Mouse (Mus musculus): ENCODE measurements around the gene Rnh1. TPM values are rescaled to one million over a fixed set of nuclear protein-coding genes. Genes with fewer than 3 reads are reported as not detected.
A peak's percentile ranks its signal among the peaks of the same experiment; 100 is the strongest.

Gene Rnh1
- total and polyA plus RNA-seq, 3 experiments: 84.7 to 133 (median 95.5) TPM

GRCm38 (mm10) chr7:141122245-141122644 lies 50.4 kb downstream of the Rnh1 start, which contains the start of gene Ptdss2:
Ptdss2 (plus strand) TSS chr7:141122382.
- Histone ChIP-seq H3K27me3 (replicated peaks) (peaks cover 13% of the 10 kb centered on the region), H3K4me1 (ENCODE audit: control insufficient read depth in 1 of 2, insufficient read depth in 2 of 2) (peaks cover 0 to 3% of the 10 kb centered on the region in 2 experiments; a peak in 2 of 4 replicates), H3K79me2 (replicated peaks; ENCODE audit: control insufficient read depth, extremely low read depth, insufficient read depth, poor library complexity, severe bottlenecking) (no peaks in the 10 kb centered on the region), H3K9me3 (replicated peaks; ENCODE audit: low read length) (no peaks in the 10 kb centered on the region), H3K27ac (ENCODE audit: insufficient read depth, low read depth) (peak within 1 kb of the TSS; percentile 17; the same call in 1 of the 2 replicates), H3K9ac (ENCODE audit: insufficient read depth, low read depth) (peak within 1 kb of the TSS; percentile 32), H3K4me3 (replicated peaks in 1 of 3; ENCODE audit: low read depth in 2 of 3, low read length in 2 of 3, poor library complexity in 1 of 3) (peak within 1 kb of the TSS; percentile 63 to 79 (median 69)), H3K36me3 (replicated peaks in 1 of 2; ENCODE audit: control insufficient read depth in 1 of 2, insufficient read depth in 1 of 2, low read length in 1 of 2) (no peaks in the 10 kb centered on the region), H3K4me2 (ENCODE audit: insufficient read depth, low read depth, poor library complexity, severe bottlenecking) (peak within 1 kb of the TSS; percentile 10; the same call in 1 of the 2 replicates)
- DNase-seq (ENCODE audit: extremely low read depth): no peak
- TF ChIP-seq ZNF384 (IDR thresholded peaks at IDR 0.05; ENCODE audit: low read depth, low read length) (no peak), PAX5 (IDR thresholded peaks at IDR 0.05; ENCODE audit: low read length) (no peak), SMC3 (IDR thresholded peaks at IDR 0.05; ENCODE audit: low read depth, low read length) (no peak), POLR2A (IDR thresholded peaks at IDR 0.05; ENCODE audit: low read depth, low read length) (no peak), CHD2 (IDR thresholded peaks at IDR 0.05; ENCODE audit: low read length) (no peak), USF2 (conservative IDR thresholded peaks at IDR 0.05; ENCODE audit: low read depth, low read length) (no peak), ZMIZ1 (IDR thresholded peaks at IDR 0.05; ENCODE audit: low read depth, low read length) (no peak)
- in situ Hi-C loops (cut with MboI; ENCODE audit: low pct_ligation_motif_present, low pct_unique_long_range_greater_than_20kb, low sequenced_read_pairs) (no loop called here), dilution Hi-C loops (cut with MboI; ENCODE audit: extremely low pct_ligation_motif_present, extremely low pct_unique_long_range_greater_than_20kb, low sequenced_read_pairs) (no loop called here)

DNA sequence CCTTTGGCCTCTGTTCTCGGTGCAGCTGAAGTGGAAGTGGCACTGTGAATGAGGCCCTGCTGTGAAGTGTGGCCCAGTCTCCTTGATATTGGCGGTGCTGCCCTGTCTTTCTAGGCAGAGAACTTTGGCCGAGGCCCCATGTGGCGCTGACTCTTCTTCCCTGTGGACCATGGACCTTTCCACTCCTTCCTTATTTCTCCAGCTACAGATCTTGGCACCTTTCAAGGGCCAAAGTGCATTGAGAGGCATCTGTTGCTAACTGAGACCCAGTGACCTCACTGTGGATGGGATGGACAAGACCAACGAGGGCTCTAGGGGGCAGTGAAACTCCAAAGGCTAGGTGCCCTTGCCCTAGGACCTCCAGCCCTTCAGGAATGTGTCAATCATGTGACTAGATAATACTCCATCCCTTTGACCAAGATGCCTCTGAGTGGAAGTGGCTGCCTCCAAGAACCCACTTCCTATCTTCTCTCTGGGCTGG lies 51.6 kb downstream of the Rnh1 start:
- H3K27ac ChIP-seq (ENCODE audit: insufficient read depth, low read depth): no peak overlapping the region

DNA sequence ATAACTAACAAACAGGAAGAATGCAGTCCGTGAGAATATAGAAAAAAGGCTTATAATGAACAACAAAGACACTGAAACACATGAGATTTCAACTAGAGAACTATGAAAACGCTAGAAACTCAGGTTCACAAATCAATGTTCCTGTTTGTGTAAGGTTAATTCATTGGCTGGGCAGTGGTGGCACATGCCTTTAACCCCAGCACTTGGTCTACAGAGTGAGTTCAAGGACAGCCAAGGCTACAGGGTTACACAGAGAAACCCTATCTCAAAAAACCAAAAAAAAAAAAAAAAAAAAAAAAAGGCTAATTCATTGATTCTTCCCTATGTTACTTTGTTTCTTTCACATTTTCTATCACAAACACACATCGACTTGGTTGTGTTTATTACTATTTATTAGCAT lies 52.1 kb downstream of the Rnh1 start:
- peaks cover 0 to 3% of the 10 kb centered on the region in 2 experiments; a peak in 2 of 4 replicates for H3K4me1 ChIP-seq (ENCODE audit: control insufficient read depth in 1 of 2, insufficient read depth in 2 of 2)
- TF ChIP-seq E2F4 (IDR thresholded peaks at IDR 0.05; ENCODE audit: insufficient replicate concordance, low read depth, low read length) (no peak), ZC3H11A (IDR thresholded peaks at IDR 0.05; ENCODE audit: low read depth, low read length) (no peak), PAX5 (IDR thresholded peaks at IDR 0.05; ENCODE audit: low read length) (no peak), ZMIZ1 (IDR thresholded peaks at IDR 0.05; ENCODE audit: low read depth, low read length) (no peak), JUN (IDR thresholded peaks at IDR 0.05; ENCODE audit: insufficient read depth, low read depth, low read length) (no peak), SIN3A (IDR thresholded peaks at IDR 0.05; ENCODE audit: low read length) (no peak), MAZ (IDR thresholded peaks at IDR 0.05; ENCODE audit: low read depth, low read length) (no peak), TCF12 (IDR thresholded peaks at IDR 0.05; ENCODE audit: low read depth, low read length) (no peak), UBTF (IDR thresholded peaks at IDR 0.05; ENCODE audit: low read depth, low read length) (no peak), TBP (conservative IDR thresholded peaks at IDR 0.05; ENCODE audit: low read depth, low read length) (no peak), RAD21 (IDR thresholded peaks at IDR 0.05; ENCODE audit: low read depth, low read length) (no peak)
- H3K36me3 ChIP-seq (replicated peaks in 1 of 2; ENCODE audit: control insufficient read depth in 1 of 2, insufficient read depth in 1 of 2, low read length in 1 of 2): no peaks in the 10 kb centered on the region
- DNase-seq (ENCODE audit: extremely low read depth): no peak
- H3K4me2 ChIP-seq (ENCODE audit: insufficient read depth, low read depth, poor library complexity, severe bottlenecking): no peak overlapping the region
- no peak overlapping the region for H3K4me3 ChIP-seq (replicated peaks in 1 of 3; ENCODE audit: low read depth in 2 of 3, low read length in 2 of 3, poor library complexity in 1 of 3)
- in situ Hi-C loops (cut with MboI; ENCODE audit: low pct_ligation_motif_present, low pct_unique_long_range_greater_than_20kb, low sequenced_read_pairs): no loop called here
- H3K9me3 ChIP-seq (replicated peaks; ENCODE audit: low read length): no peaks in the 10 kb centered on the region
- H3K27ac ChIP-seq (ENCODE audit: insufficient read depth, low read depth): no peak overlapping the region
- dilution Hi-C loops (cut with MboI; ENCODE audit: extremely low pct_ligation_motif_present, extremely low pct_unique_long_range_greater_than_20kb, low sequenced_read_pairs): no loop called here
- no peak overlapping the region for H3K9ac ChIP-seq (ENCODE audit: insufficient read depth, low read depth)
- H3K27me3 ChIP-seq (replicated peaks): peaks cover 18% of the 10 kb centered on the region
- H3K79me2 ChIP-seq (replicated peaks; ENCODE audit: control insufficient read depth, extremely low read depth, insufficient read depth, poor library complexity, severe bottlenecking): no peaks in the 10 kb centered on the region

More for the DNA sequence above, 51.6 kb downstream of the Rnh1 start:
- H3K4me1 ChIP-seq (ENCODE audit: control insufficient read depth in 1 of 2, insufficient read depth in 2 of 2): peaks cover 0 to 3% of the 10 kb centered on the region in 2 experiments; a peak in 2 of 4 replicates
- H3K9ac ChIP-seq (ENCODE audit: insufficient read depth, low read depth): no peak overlapping the region
- no peaks in the 10 kb centered on the region for H3K79me2 ChIP-seq (replicated peaks; ENCODE audit: control insufficient read depth, extremely low read depth, insufficient read depth, poor library complexity, severe bottlenecking)
- no peak for DNase-seq (ENCODE audit: extremely low read depth)
- no peaks in the 10 kb centered on the region for H3K36me3 ChIP-seq (replicated peaks in 1 of 2; ENCODE audit: control insufficient read depth in 1 of 2, insufficient read depth in 1 of 2, low read length in 1 of 2)
- H3K27me3 ChIP-seq (replicated peaks): peaks cover 13% of the 10 kb centered on the region
- H3K4me3 ChIP-seq (replicated peaks in 1 of 3; ENCODE audit: low read depth in 2 of 3, low read length in 2 of 3, poor library complexity in 1 of 3): no peak overlapping the region
- TF ChIP-seq CTCF (conservative IDR thresholded peaks at IDR 0.05 in 1 of 2, IDR thresholded peaks at IDR 0.05 in 1 of 2; ENCODE audit: low read depth in 2 of 2, low read length in 2 of 2) (peak in 1 of 2 experiments; percentile 23; a peak in 1 of 4 replicates), HCFC1 (IDR thresholded peaks at IDR 0.05; ENCODE audit: low read depth, low read length) (no peak)
- no peaks in the 10 kb centered on the region for H3K9me3 ChIP-seq (replicated peaks; ENCODE audit: low read length)
- in situ Hi-C loops (cut with MboI; ENCODE audit: low pct_ligation_motif_present, low pct_unique_long_range_greater_than_20kb, low sequenced_read_pairs) (no loop called here), dilution Hi-C loops (cut with MboI; ENCODE audit: extremely low pct_ligation_motif_present, extremely low pct_unique_long_range_greater_than_20kb, low sequenced_read_pairs) (no loop called here)
- H3K4me2 ChIP-seq (ENCODE audit: insufficient read depth, low read depth, poor library complexity, severe bottlenecking): no peak overlapping the region

Measured in CH12.LX (cell line).